Mouse (Mus musculus) forebrain, postnatal 0 days (tissue): Measurements from ENCODE around the gene Azin2. TPM values are rescaled to one million over a fixed set of nuclear protein-coding genes. Genes with fewer than 3 reads are reported as not detected.

Source experiments
- ATAC-seq: fragments of 200-750 bp; cut with Nextera tagmentation; 2 replicates; pipeline ENCODE4 v1.8.0; 2017; ENCODE audit warnings: mild to moderate bottlenecking, moderate library complexity
- DNase-seq: peaks from one replicate; pipeline ENCODE4 v3.0.0-alpha.2; 2015
- H3K27ac ChIP-seq: fragments of 300-500 bp; sonication (generic); 2 replicates; pipeline ENCODE4 v1.5.1; 2014; ENCODE audit warnings: low read depth, mild to moderate bottlenecking, antibody characterized with exemption, low read length, moderate library complexity, mixed read lengths
- H3K27me3 ChIP-seq: fragments of 300-500 bp; sonication (generic); 2 replicates; pipeline ENCODE4 v1.6.1; 2014; ENCODE audit warnings: mild to moderate bottlenecking, low read length, mixed read lengths; ENCODE audit not compliant: insufficient read depth
- H3K36me3 ChIP-seq: fragments of 300-500 bp; sonication (generic); 2 replicates; pipeline ENCODE4 v1.6.1; 2014; ENCODE audit warnings: mild to moderate bottlenecking, moderate library complexity; ENCODE audit not compliant: insufficient read depth
- H3K4me1 ChIP-seq: fragments of 300-500 bp; sonication (generic); 2 replicates; pipeline ENCODE4 v1.6.1; 2014; ENCODE audit warnings: antibody characterized with exemption; ENCODE audit not compliant: insufficient read depth
- H3K4me2 ChIP-seq: fragments of 300-500 bp; sonication (generic); 2 replicates; pipeline ENCODE4 v1.6.1; 2014; ENCODE audit warnings: low read depth, mild to moderate bottlenecking, moderate library complexity
- H3K4me3 ChIP-seq: fragments of 300-500 bp; sonication (generic); 2 replicates; pipeline ENCODE4 v1.5.1; 2014; ENCODE audit warnings: low read depth, low read length, mixed read lengths
- H3K9ac ChIP-seq: fragments of 300-500 bp; sonication (generic); 2 replicates; pipeline ENCODE4 v1.6.1; 2014; ENCODE audit warnings: mild to moderate bottlenecking
- H3K9me3 ChIP-seq: fragments of 300-500 bp; sonication (generic); 2 replicates; pipeline ENCODE4 v1.6.1; 2016; ENCODE audit warnings: low read length
- CTCF ChIP-seq: sonication (generic); IDR thresholded peaks from 2 replicates; pipeline ENCODE4 v1.5.1; 2016; ENCODE audit warnings: antibody characterized with exemption, control low read depth, low read depth
- WGBS: fragments of 180-500 bp; shearing (Covaris S2); extraction: QIAGEN DNeasy Blood & Tissue Kit; methylation state at CpG from one replicate; pipeline ENCODE4 v1.1.7; 2014; 5-methylcytosine and 5-hydroxymethylcytosine counted together
- polyA plus RNA-seq: library from polyadenylated mRNA; unstranded; fragments of >200 nt; fragmentation: Nextera tagmentation; extraction: Ambion mirVana; gene quantifications from 2 replicates; pipeline ENCODE4 v1.2.1, GENCODE M21; 2015
- total RNA-seq: library from RNA; depleted of rRNA; stranded (reverse); fragments of >200 nt; gene quantifications from 2 replicates; pipeline ENCODE4 v1.2.3, GENCODE M21; 2014

Gene Azin2
- total and polyA plus RNA-seq, 2 experiments from 2014 or later, result 18.0 to 23.4 TPM

GRCm38 (mm10) chr4:128907238-128907968, 54.8 kb downstream of the Azin2 start:
- ATAC-seq, result no peak

GRCm38 (mm10) chr4:128906757-128907156, 55.5 kb downstream of the Azin2 start:
- 74% methylated on average over 8 of the region's 8 CpGs for WGBS
- Histone ChIP-seq H3K9me3 (no peaks in the 10 kb centered on the region), H3K4me3 (no peak overlapping the region), H3K4me2 (no peak overlapping the region), H3K4me1 (no peaks in the 10 kb centered on the region), H3K36me3 (peaks cover 26% of the 10 kb centered on the region), H3K27me3 (no peaks in the 10 kb centered on the region), H3K27ac (no peak overlapping the region), H3K9ac (no peak overlapping the region)
- no peak for TF ChIP-seq CTCF
- ATAC-seq (no peak), DNase-seq (no peak)

More at GRCm38 (mm10) chr4:128907238-128907968, 54.8 kb downstream of the Azin2 start:
- Histone ChIP-seq H3K27ac (no peak overlapping the region), H3K4me2 (no peak overlapping the region), H3K9ac (no peak overlapping the region), H3K27me3 (no peaks in the 10 kb centered on the region), H3K36me3 (peaks cover 20% of the 10 kb centered on the region), H3K4me1 (no peaks in the 10 kb centered on the region), H3K9me3 (no peaks in the 10 kb centered on the region), H3K4me3 (no peak overlapping the region)
- no peak for DNase-seq
- 59% methylated on average over 12 of the region's 12 CpGs for WGBS
- TF ChIP-seq CTCF, result no peak

GRCm38 (mm10) chr4:128905251-128905650, 57.0 kb downstream of the Azin2 start:
- no peaks in the 10 kb centered on the region for H3K9me3 ChIP-seq
- ATAC-seq (no peak), DNase-seq (no peak)
- no peak overlapping the region for H3K4me2 ChIP-seq
- TF ChIP-seq CTCF, result no peak
- WGBS, result 43% methylated on average over 8 of the region's 8 CpGs
- H3K36me3 ChIP-seq, result peaks cover 26% of the 10 kb centered on the region
- H3K27me3 ChIP-seq, result no peaks in the 10 kb centered on the region
- H3K4me3 ChIP-seq, result no peak overlapping the region
- H3K27ac ChIP-seq, result no peak overlapping the region
- H3K4me1 ChIP-seq, result no peaks in the 10 kb centered on the region
- H3K9ac ChIP-seq, result no peak overlapping the region

- Histone ChIP-seq H3K36me3 (peaks cover 17% of the 10 kb centered on the region), H3K27ac (no peak overlapping the region), H3K9ac (no peak overlapping the region), H3K9me3 (no peaks in the 10 kb centered on the region), H3K4me2 (no peak overlapping the region), H3K27me3 (no peaks in the 10 kb centered on the region), H3K4me3 (no peak overlapping the region), H3K4me1 (peaks cover 7% of the 10 kb centered on the region)
- WGBS, result 53% methylated on average over 8 of the region's 8 CpGs
- no peak for TF ChIP-seq CTCF
- no peak for DNase-seq
- ATAC-seq, result no peak
These were observed 58.0 kb downstream of the Azin2 start for GRCm38 (mm10) chr4:128904035-128904800.

GRCm38 (mm10) chr4:128902390-128902789, 59.9 kb downstream of the Azin2 start:
- Histone ChIP-seq H3K27ac (no peak overlapping the region), H3K9me3 (no peaks in the 10 kb centered on the region), H3K27me3 (no peaks in the 10 kb centered on the region), H3K36me3 (peaks cover 14% of the 10 kb centered on the region), H3K4me3 (no peak overlapping the region), H3K4me1 (peaks cover 13% of the 10 kb centered on the region), H3K9ac (no peak overlapping the region), H3K4me2 (no peak overlapping the region)
- WGBS, result 85% methylated on average over 8 of the region's 8 CpGs
- ATAC-seq (no peak), DNase-seq (no peak)
- no peak for TF ChIP-seq CTCF

- no peak for TF ChIP-seq CTCF
- no peak for ATAC-seq
- peaks cover 14% of the 10 kb centered on the region for H3K36me3 ChIP-seq
- H3K27ac ChIP-seq, result peak overlapping the region; percentile 92; the same call in 1 of the 2 replicates
- no peak overlapping the region for H3K4me3 ChIP-seq
- no peaks in the 10 kb centered on the region for H3K27me3 ChIP-seq
- no peak overlapping the region for H3K4me2 ChIP-seq
- no peak overlapping the region for H3K9ac ChIP-seq
- H3K4me1 ChIP-seq, result peaks cover 13% of the 10 kb centered on the region
- no peaks in the 10 kb centered on the region for H3K9me3 ChIP-seq
- 89% methylated on average over 14 of the region's 14 CpGs for WGBS
- no peak for DNase-seq
These were observed 61.8 kb downstream of the Azin2 start for GRCm38 (mm10) chr4:128900484-128900883.

- ATAC-seq (peak; percentile 94), DNase-seq (peak; percentile 94)
- peak overlapping the region; percentile 92 for H3K27ac ChIP-seq
- WGBS, result 2% methylated on average over 6 of the region's 6 CpGs
- H3K4me1 ChIP-seq, result peaks cover 13% of the 10 kb centered on the region
- H3K4me2 ChIP-seq, result no peak overlapping the region
- no peak for TF ChIP-seq CTCF
- H3K9me3 ChIP-seq, result no peaks in the 10 kb centered on the region
- peaks cover 14% of the 10 kb centered on the region for H3K36me3 ChIP-seq
- peak overlapping the region; percentile 51 for H3K9ac ChIP-seq
- H3K27me3 ChIP-seq, result no peaks in the 10 kb centered on the region
- no peak overlapping the region for H3K4me3 ChIP-seq
These were observed 62.9 kb downstream of the Azin2 start for GRCm38 (mm10) chr4:128899332-128899731.
